Mouse (Mus musculus) brain, embryonic 18.5 days (tissue): ENCODE measurements at regions not wholly inside any gene's neighbourhood (a gene's known extent, or its start where the extent isn't known, plus 50 kb on each side); places are given as distances from the start of the nearest gene placed in this dataset.
A peak's percentile ranks its signal among the peaks of the same experiment; 100 is the strongest.

ENCODE experiments used
- DNase-seq: peaks from one replicate; pipeline ENCODE4 v3.0.0-alpha.2; 2012; ENCODE audit warnings: low read depth, low spot score

- DNase-seq, result no peak
These were observed 129.1 kb upstream of the Peli2 start for GRCm38 (mm10) chr14:47991546-47991945.

GRCm38 (mm10) chr14:47992091-47992490, 128.5 kb upstream of the Peli2 start:
- DNase-seq, result no peak

- no peak for DNase-seq
These were observed 127.8 kb upstream of the Peli2 start for GRCm38 (mm10) chr14:47992851-47993250.

- DNase-seq, result no peak
These were observed 121.7 kb upstream of the Peli2 start for GRCm38 (mm10) chr14:47998936-47999335.

GRCm38 (mm10) chr14:48005092-48005928, 115.3 kb upstream of the Peli2 start:
- DNase-seq, result no peak

GRCm38 (mm10) chr14:48005929-48006309, 114.7 kb upstream of the Peli2 start:
- no peak for DNase-seq

- DNase-seq, result peak; percentile 49
These were observed 108.0 kb upstream of the Peli2 start for GRCm38 (mm10) chr14:48012361-48013215.

GRCm38 (mm10) chr14:48013431-48013830, 107.2 kb upstream of the Peli2 start:
- no peak for DNase-seq

GRCm38 (mm10) chr14:48014776-48015175, 105.8 kb upstream of the Peli2 start:
- DNase-seq, result no peak

- no peak for DNase-seq
These were observed 102.7 kb upstream of the Peli2 start for GRCm38 (mm10) chr14:48017971-48018370.

- DNase-seq, result no peak
These were observed 101.3 kb upstream of the Peli2 start for GRCm38 (mm10) chr14:48019331-48019730.

GRCm38 (mm10) chr14:48022271-48022670, 98.4 kb upstream of the Peli2 start:
- no peak for DNase-seq

- DNase-seq, result peak; percentile 45
These were observed 96.5 kb upstream of the Peli2 start for GRCm38 (mm10) chr14:48024051-48024693.

GRCm38 (mm10) chr14:48039286-48039790, 81.3 kb upstream of the Peli2 start:
- no peak for DNase-seq

- no peak for DNase-seq
These were observed 74.5 kb upstream of the Peli2 start for GRCm38 (mm10) chr14:48046094-48046493.

- no peak for DNase-seq
These were observed 73.8 kb upstream of the Peli2 start for GRCm38 (mm10) chr14:48046831-48047230.

GRCm38 (mm10) chr14:48049698-48050459, 70.7 kb upstream of the Peli2 start:
- DNase-seq, result no peak

GRCm38 (mm10) chr14:48050460-48050760, 70.2 kb upstream of the Peli2 start:
- no peak for DNase-seq

GRCm38 (mm10) chr14:48051971-48052370, 68.7 kb upstream of the Peli2 start:
- no peak for DNase-seq

- DNase-seq, result peak; percentile 39
These were observed 68.2 kb upstream of the Peli2 start for GRCm38 (mm10) chr14:48052405-48052804.

GRCm38 (mm10) chr14:48053151-48053550, 67.5 kb upstream of the Peli2 start:
- no peak for DNase-seq
